Mouse (Mus musculus) ZHBTc4 (cell line): ENCODE results near the gene Neurl4.
"Not testable (repeated sequence)": the region's sequence is repeated elsewhere in the genome, so short reads cannot be mapped to it uniquely, and the experiment has no call there.

ENCODE experiments used
- DNase-seq: peaks from one replicate; pipeline ENCODE4 v3.0.0-alpha.2; 2011; ENCODE audit warnings: low read depth, low spot score

Gene Neurl4

GRCm38 (mm10) chr11:69900471-69901405 lies at the start of gene Neurl4, which contains the start of gene 2810408A11Rik:
Gene Neurl4 (plus strand): TSS chr11:69901072.
Gene 2810408A11Rik (minus strand): TSS chr11:69900987.
- DNase-seq = peak; percentile 98

GRCm38 (mm10) chr11:69853994-69854393 lies 46.9 kb upstream of the Neurl4 start:
- DNase-seq = peak; percentile 67

GRCm38 (mm10) chr11:69854680-69855079 lies 46.2 kb upstream of the Neurl4 start:
- DNase-seq = no peak

GRCm38 (mm10) chr11:69855347-69855746 lies 45.5 kb upstream of the Neurl4 start:
- peak; percentile 92 for DNase-seq

GRCm38 (mm10) chr11:69858113-69858998 lies 42.5 kb upstream of the Neurl4 start, which contains the start of gene Tnk1:
Gene Tnk1 (minus strand): TSS chr11:69858730.
- peak; percentile 70 for DNase-seq

GRCm38 (mm10) chr11:69863729-69864128 lies 37.1 kb upstream of the Neurl4 start:
- not testable (repeated sequence) for DNase-seq

GRCm38 (mm10) chr11:69864138-69864860 lies 36.6 kb upstream of the Neurl4 start:
- no peak for DNase-seq

GRCm38 (mm10) chr11:69865561-69865960 lies 35.3 kb upstream of the Neurl4 start:
- no peak for DNase-seq

GRCm38 (mm10) chr11:69867335-69867734 lies 33.5 kb upstream of the Neurl4 start:
- DNase-seq = no peak

GRCm38 (mm10) chr11:69870289-69871069 lies 30.4 kb upstream of the Neurl4 start:
- DNase-seq = no peak

- no peak for DNase-seq
Measured at GRCm38 (mm10) chr11:69871822-69872221, 29.1 kb upstream of the Neurl4 start.

GRCm38 (mm10) chr11:69872451-69872850 lies 28.4 kb upstream of the Neurl4 start:
- DNase-seq = no peak

- no peak for DNase-seq
Measured at GRCm38 (mm10) chr11:69876186-69876585, 24.7 kb upstream of the Neurl4 start.

- peak; percentile 98 for DNase-seq
Measured at GRCm38 (mm10) chr11:69876867-69877266, 24.0 kb upstream of the Neurl4 start.

- DNase-seq = no peak
Measured at GRCm38 (mm10) chr11:69877878-69878277, 23.0 kb upstream of the Neurl4 start, which contains the start of gene Tmem95. Gene Tmem95 (minus strand): TSS chr11:69878018.

- peak; percentile 36 for DNase-seq
Measured at GRCm38 (mm10) chr11:69878399-69878798, 22.5 kb upstream of the Neurl4 start.

GRCm38 (mm10) chr11:69878952-69879351 lies 21.9 kb upstream of the Neurl4 start:
- DNase-seq = no peak

GRCm38 (mm10) chr11:69879711-69880110 lies 21.2 kb upstream of the Neurl4 start:
- no peak for DNase-seq

GRCm38 (mm10) chr11:69880506-69880852 lies 20.4 kb upstream of the Neurl4 start:
- peak; percentile 77 for DNase-seq

GRCm38 (mm10) chr11:69880853-69881603 lies 19.8 kb upstream of the Neurl4 start, which contains the start of gene Kctd11:
Gene Kctd11 (minus strand): TSS chr11:69881406.
- DNase-seq = peak; percentile 86
